Mouse (Mus musculus) heart, embryonic 13.5 days (tissue): Measurements from ENCODE around the gene Vmn2r10. TPM values are rescaled to one million over a fixed set of nuclear protein-coding genes. Genes with fewer than 3 reads are reported as not detected.
"Not testable (repeated sequence)": the region's sequence is repeated elsewhere in the genome, so short reads cannot be mapped to it uniquely, and the experiment has no call there.

Experiments used
- ATAC-seq: fragments of 200-750 bp; cut with Nextera tagmentation; 2 replicates; pipeline ENCODE4 v1.8.0; 2017; ENCODE audit warnings: moderate TSS enrichment; ENCODE audit not compliant: insufficient number of reproducible peaks, low FRiP score, low TSS enrichment; ENCODE audit errors: extremely low read depth
- H3K27ac ChIP-seq: fragments of 300-500 bp; sonication (generic); replicated peaks from 2 replicates; pipeline ENCODE4 v1.5.1; 2015; ENCODE audit warnings: moderate library complexity, mild to moderate bottlenecking, inconsistent platforms
- H3K27me3 ChIP-seq: fragments of 300-500 bp; sonication (generic); replicated peaks from 2 replicates; pipeline ENCODE4 v1.6.1; 2015; ENCODE audit warnings: mild to moderate bottlenecking, inconsistent platforms
- H3K36me3 ChIP-seq: fragments of 300-500 bp; sonication (generic); 2 replicates; pipeline ENCODE4 v1.6.1; 2015; ENCODE audit warnings: mild to moderate bottlenecking, inconsistent platforms
- H3K4me1 ChIP-seq: fragments of 300-500 bp; sonication (generic); 2 replicates; pipeline ENCODE4 v1.6.1; 2015; ENCODE audit warnings: inconsistent platforms
- H3K4me2 ChIP-seq: fragments of 300-500 bp; sonication (generic); 2 replicates; pipeline ENCODE4 v1.6.1; 2015; ENCODE audit warnings: inconsistent platforms, mild to moderate bottlenecking, moderate library complexity
- H3K4me3 ChIP-seq: fragments of 300-500 bp; sonication (generic); 2 replicates; pipeline ENCODE4 v1.5.1; 2015; ENCODE audit warnings: moderate library complexity, mild to moderate bottlenecking, inconsistent platforms
- H3K9ac ChIP-seq: fragments of 300-500 bp; sonication (generic); 2 replicates; pipeline ENCODE4 v1.6.1; 2015; ENCODE audit warnings: inconsistent platforms, mild to moderate bottlenecking, moderate library complexity
- H3K9me3 ChIP-seq: fragments of 300-500 bp; sonication (generic); 2 replicates; pipeline ENCODE4 v1.6.1; 2016; ENCODE audit warnings: inconsistent platforms
- WGBS: fragments of 180-500 bp; shearing (Covaris S2); methylation state at CpG from one replicate; pipeline ENCODE4 v1.1.7; 2015; ENCODE audit warnings: mixed read lengths; 5-methylcytosine and 5-hydroxymethylcytosine counted together
- polyA plus RNA-seq: library from polyadenylated mRNA; unstranded; fragments of >200 nt; fragmentation: Nextera tagmentation; extraction: Ambion mirVana; gene quantifications from 2 replicates; pipeline ENCODE4 v1.2.1, GENCODE M21; 2015

Gene Vmn2r10
- not detected in 2 replicates for polyA plus RNA-seq

- not testable (repeated sequence) for H3K4me2 ChIP-seq, H3K9ac ChIP-seq, H3K27ac ChIP-seq, H3K4me3 ChIP-seq, H3K27me3 ChIP-seq, H3K36me3 ChIP-seq, H3K4me1 ChIP-seq, ATAC-seq, H3K9me3 ChIP-seq
These were observed at the start of gene Vmn2r10 for GRCm38 (mm10) chr5:109006427-109006826. Gene Vmn2r10, minus strand, starts transcription at chr5:109006527.

DNA sequence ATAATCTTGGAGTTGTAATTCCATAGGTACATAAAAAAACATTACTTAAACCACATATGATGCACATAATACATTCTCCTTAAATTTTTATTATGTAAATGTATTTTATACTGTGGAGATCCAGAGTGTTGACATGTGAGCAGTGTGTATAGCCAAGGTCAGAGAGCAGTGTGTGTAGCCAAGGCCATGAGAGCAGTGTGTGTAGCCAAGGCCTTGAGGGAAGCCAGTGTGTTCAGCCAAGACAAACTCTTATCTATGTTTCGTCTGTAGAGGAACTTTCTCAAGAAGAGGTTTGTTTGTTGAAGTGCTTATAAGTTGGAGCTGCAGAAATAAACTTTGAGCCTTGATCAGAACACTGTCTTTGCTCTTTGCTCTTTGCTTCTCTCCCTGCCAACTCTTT, 49.0 kb upstream of the Vmn2r10 start:
- H3K9ac ChIP-seq: no peak overlapping the region
- no peak for ATAC-seq
- H3K4me2 ChIP-seq: no peak overlapping the region
- no peaks in the 10 kb centered on the region for H3K36me3 ChIP-seq
- no peaks in the 10 kb centered on the region for H3K4me1 ChIP-seq
- 48% methylated on average over 1 of the region's 1 CpGs for WGBS
- no peaks in the 10 kb centered on the region for H3K27me3 ChIP-seq
- H3K27ac ChIP-seq: no peak overlapping the region
- 0 out of 2 replicates have a peak, but pooled peaks cover 7% of the 10 kb centered on the region for H3K9me3 ChIP-seq
- H3K4me3 ChIP-seq: no peak overlapping the region

DNA sequence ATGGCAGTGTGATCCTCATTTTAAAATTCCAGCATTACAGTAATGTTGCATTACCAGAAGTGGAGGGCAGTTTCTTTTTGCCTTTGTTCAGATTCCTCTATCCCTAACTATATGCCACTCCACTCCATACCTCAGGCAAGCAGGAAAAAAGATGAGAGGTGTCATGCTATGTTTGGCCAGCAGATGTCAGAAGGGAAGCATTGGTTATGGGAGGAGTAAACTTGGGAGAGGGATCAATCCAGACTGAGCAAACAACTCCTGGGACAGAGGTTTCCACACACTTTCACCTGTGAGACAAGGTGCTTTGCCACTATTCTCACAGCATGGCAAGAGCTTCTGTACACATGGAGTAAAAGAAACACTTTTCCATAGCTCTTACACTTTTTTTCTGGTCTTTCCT, 26.3 kb upstream of the Vmn2r10 start:
- ATAC-seq: no peak
- H3K27ac ChIP-seq: no peak overlapping the region
- H3K36me3 ChIP-seq: no peaks in the 10 kb centered on the region
- no peak overlapping the region for H3K4me3 ChIP-seq
- no peak overlapping the region for H3K4me2 ChIP-seq
- H3K9me3 ChIP-seq: peaks cover 11% of the 10 kb centered on the region; the same call in 1 of the 2 replicates
- no peaks in the 10 kb centered on the region for H3K4me1 ChIP-seq
- H3K27me3 ChIP-seq: no peaks in the 10 kb centered on the region
- H3K9ac ChIP-seq: no peak overlapping the region

DNA sequence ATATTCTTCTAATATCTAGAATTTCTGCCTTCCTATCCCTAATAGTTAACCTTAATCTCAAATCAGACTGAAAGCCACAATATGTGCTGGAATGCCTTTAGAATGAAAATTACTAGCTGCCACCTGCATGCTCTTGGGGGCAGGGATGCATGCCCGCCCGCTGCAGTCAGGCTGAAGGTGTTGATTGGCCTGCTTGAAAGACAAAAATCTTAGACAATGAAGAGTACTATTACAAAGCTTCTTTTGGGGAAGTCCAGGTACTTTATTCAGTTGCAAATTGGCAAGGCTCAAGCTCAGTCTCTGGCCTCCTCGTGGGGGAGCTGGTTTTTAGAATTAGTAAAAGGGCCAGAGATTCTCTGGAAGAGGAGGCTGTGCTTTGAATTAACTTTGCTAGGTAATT, 17.4 kb downstream of the Vmn2r10 start:
- Histone ChIP-seq H3K4me1 (no peaks in the 10 kb centered on the region), H3K4me2 (no peak overlapping the region), H3K9ac (no peak overlapping the region), H3K27ac (no peak overlapping the region), H3K36me3 (no peaks in the 10 kb centered on the region), H3K27me3 (no peaks in the 10 kb centered on the region), H3K4me3 (no peak overlapping the region), H3K9me3 (peaks cover 31% of the 10 kb centered on the region)
- 59% methylated on average over 3 of the region's 3 CpGs for WGBS
- no peak for ATAC-seq

Other genes starting within 250 kb of the Vmn2r10 start
- 0.29 and 0.34 TPM in 2 replicates for gene Rnf212, start 231.5 kb downstream of the Vmn2r10 start, polyA plus RNA-seq
- not detected in 2 replicates for gene Tmed11, start 211.2 kb downstream of the Vmn2r10 start, polyA plus RNA-seq
- gene Vmn2r8, start 197.7 kb downstream of the Vmn2r10 start, polyA plus RNA-seq: not detected in 2 replicates
- gene Vmn2r9, start 153.9 kb downstream of the Vmn2r10 start, polyA plus RNA-seq: not detected in 2 replicates
- gene Vmn2r11, start 53.0 kb upstream of the Vmn2r10 start, polyA plus RNA-seq: not detected in 2 replicates
- gene Vmn2r12, start 91.4 kb upstream of the Vmn2r10 start, polyA plus RNA-seq: not detected in 2 replicates
- not detected in 2 replicates for gene Vmn2r13, start 185.7 kb upstream of the Vmn2r10 start, polyA plus RNA-seq
- not detected in 2 replicates for gene Vmn2r14, start 218.2 kb upstream of the Vmn2r10 start, polyA plus RNA-seq